Mouse (Mus musculus) cortical plate, adult 2 months (tissue): ENCODE results near the gene Tm4sf4.

Source experiments
- CTCF ChIP-seq: fragments of 200-500 bp; IDR thresholded peaks from 2 replicates; pipeline ENCODE4 v1.5.1; 2011; ENCODE audit warnings: mild to moderate bottlenecking, control low read depth, low read length; ENCODE audit not compliant: insufficient read depth; ENCODE audit errors: extremely low read depth
- POLR2A ChIP-seq: fragments of 200-500 bp; IDR thresholded peaks from 2 replicates; pipeline ENCODE4 v1.6.1; 2011; ENCODE audit warnings: mild to moderate bottlenecking, low read length, control low read depth; ENCODE audit not compliant: insufficient read depth; ENCODE audit errors: extremely low read depth

- TF ChIP-seq POLR2A (no peak), CTCF (no peak)
These were observed 1.2 kb downstream of the Tm4sf4 start for GRCm38 (mm10) chr3:57426351-57426750.
